Mouse (Mus musculus) forebrain, embryonic 12.5 days (tissue): ENCODE measurements around the gene Tnfaip2. TPM values are rescaled to one million over a fixed set of nuclear protein-coding genes. Genes with fewer than 3 reads are reported as not detected.

Experiments used
- ATAC-seq: fragments of 200-750 bp; cut with Nextera tagmentation; 2 replicates; pipeline ENCODE4 v1.8.0; 2017; ENCODE audit warnings: moderate TSS enrichment; ENCODE audit not compliant: low FRiP score
- H3K27ac ChIP-seq: fragments of 300-500 bp; sonication (generic); 2 replicates; pipeline ENCODE4 v1.5.1; 2016; ENCODE audit warnings: mild to moderate bottlenecking
- H3K27me3 ChIP-seq: fragments of 300-500 bp; sonication (generic); 2 replicates; pipeline ENCODE4 v1.6.1; 2016; ENCODE audit warnings: mild to moderate bottlenecking
- H3K36me3 ChIP-seq: fragments of 300-500 bp; sonication (generic); replicated peaks from 2 replicates; pipeline ENCODE4 v1.6.1; 2016; ENCODE audit warnings: mild to moderate bottlenecking
- H3K4me1 ChIP-seq: fragments of 300-500 bp; sonication (generic); 2 replicates; pipeline ENCODE4 v1.6.1; 2016
- H3K4me2 ChIP-seq: fragments of 300-500 bp; sonication (generic); 2 replicates; pipeline ENCODE4 v1.6.1; 2016; ENCODE audit warnings: mild to moderate bottlenecking, moderate library complexity
- H3K4me3 ChIP-seq: fragments of 300-500 bp; sonication (generic); replicated peaks from 2 replicates; pipeline ENCODE4 v1.5.1; 2016; ENCODE audit warnings: mild to moderate bottlenecking
- H3K9ac ChIP-seq: fragments of 300-500 bp; sonication (generic); 2 replicates; pipeline ENCODE4 v1.6.1; 2016; ENCODE audit warnings: mild to moderate bottlenecking
- H3K9me3 ChIP-seq: fragments of 300-500 bp; sonication (generic); 2 replicates; pipeline ENCODE4 v1.6.1; 2016
- WGBS: fragments of 180-500 bp; shearing (Covaris S2); methylation state at CpG from one replicate; pipeline ENCODE4 v1.1.7; 2016; 5-methylcytosine and 5-hydroxymethylcytosine counted together
- polyA plus RNA-seq: library from polyadenylated mRNA; unstranded; fragments of >200 nt; fragmentation: Nextera tagmentation; extraction: Ambion mirVana; gene quantifications from 2 replicates; pipeline ENCODE4 v1.2.1, GENCODE M21; 2016

The Tnfaip2 gene
- polyA plus RNA-seq, 1 experiment from 2014 or later: 2.2 TPM

DNA sequence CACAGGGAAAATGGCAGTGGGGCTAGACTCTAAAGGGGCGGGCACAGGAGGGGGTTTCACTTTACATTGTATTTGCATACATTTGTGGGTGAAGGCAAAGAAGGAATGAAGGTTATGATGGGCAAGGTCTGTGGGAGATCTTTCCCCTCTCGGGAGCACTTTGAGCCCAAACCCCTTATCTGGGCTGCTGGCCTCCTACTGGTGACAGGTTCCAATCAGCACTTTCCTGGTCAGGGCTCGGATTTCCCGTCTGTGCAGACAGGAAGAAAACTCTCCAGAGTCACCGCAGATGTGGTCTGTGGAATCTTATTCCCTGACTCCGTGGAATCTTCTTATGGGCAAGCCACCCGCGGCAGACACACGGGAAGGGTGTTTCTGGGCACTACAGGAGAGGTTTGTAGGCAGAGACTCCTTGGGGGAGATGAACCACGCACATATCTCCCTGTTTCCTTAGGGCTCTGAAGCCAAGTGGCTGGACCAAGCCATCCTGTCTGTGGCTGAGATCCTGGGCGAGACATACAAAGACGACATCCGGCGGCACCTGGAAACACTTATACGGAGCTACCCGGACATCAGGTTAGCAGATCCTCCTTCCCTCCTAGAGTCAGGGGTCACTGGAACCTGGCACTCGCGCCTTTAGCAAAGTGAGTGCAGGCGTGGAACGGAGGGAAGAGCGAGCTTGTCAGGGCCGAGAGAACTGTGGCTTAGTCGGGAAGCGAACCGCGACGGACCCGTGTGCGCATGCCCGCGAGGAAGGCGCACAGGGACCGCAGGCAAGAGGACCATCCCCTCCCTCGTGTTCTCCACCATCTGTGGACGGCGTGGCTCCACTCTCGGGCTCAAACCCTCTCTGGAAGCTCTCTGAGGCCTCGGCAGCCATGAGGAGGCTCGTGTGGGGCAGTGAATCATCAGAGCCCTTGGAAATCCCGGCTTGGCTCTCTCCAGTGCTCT, 13.0 kb upstream of the Tnfaip2 start:
- 0 out of 2 replicates have a peak overlapping the region, but pooled peaks have one; percentile 3 for H3K27ac ChIP-seq
- H3K27me3 ChIP-seq: peaks cover 99% of the 10 kb centered on the region
- ATAC-seq: no peak
- H3K4me2 ChIP-seq: peak overlapping the region; percentile 64
- H3K36me3 ChIP-seq: no peaks in the 10 kb centered on the region
- WGBS: under 1% methylated on average over 40 of the region's 40 CpGs
- peak overlapping the region; percentile 57 for H3K9ac ChIP-seq
- H3K4me3 ChIP-seq: peak overlapping the region; percentile 35
- H3K4me1 ChIP-seq: peaks cover 27% of the 10 kb centered on the region
- H3K9me3 ChIP-seq: no peaks in the 10 kb centered on the region

DNA sequence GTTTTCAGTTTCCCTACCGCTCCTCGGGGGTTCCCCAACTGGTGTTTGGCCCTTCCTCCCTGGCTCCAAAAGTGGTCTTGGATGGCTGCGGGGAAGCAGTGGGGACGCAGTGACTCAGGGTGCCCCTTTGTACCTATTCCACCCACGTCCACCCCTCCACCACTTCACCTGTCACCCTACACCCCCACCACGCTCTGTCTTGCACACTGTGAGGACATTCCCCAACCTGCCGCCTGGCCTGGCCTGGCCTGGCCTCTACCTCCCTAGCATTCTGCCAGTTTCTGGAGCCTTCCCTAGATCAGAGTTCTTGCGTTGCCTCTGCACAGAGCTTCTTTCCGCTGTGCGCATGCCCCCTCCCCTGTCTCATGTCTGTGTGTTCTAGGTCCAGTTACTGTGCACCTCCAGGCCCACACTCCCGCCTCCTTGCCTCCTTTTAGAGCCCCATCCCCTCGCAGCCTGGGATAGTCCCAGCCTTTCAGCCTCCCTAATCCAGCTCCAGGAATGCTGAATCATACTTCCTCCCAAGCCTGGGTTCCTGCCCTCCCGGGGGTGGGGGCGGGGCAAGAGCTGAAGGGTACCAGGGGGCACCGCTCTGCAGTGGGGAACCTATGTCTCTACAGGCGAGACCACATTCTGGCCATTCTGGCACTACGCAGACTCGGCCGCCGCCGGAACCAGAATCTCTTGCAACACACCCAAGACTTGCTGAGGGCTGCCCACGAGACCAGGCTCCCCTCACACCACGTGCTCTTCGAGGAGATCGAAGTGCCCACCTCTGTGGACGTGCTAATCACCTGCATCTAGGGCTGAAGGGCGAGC, 12.0 kb upstream of the Tnfaip2 start:
- peak overlapping the region; percentile 57; the same call in 1 of the 2 replicates for H3K9ac ChIP-seq
- H3K36me3 ChIP-seq: no peaks in the 10 kb centered on the region
- ATAC-seq: no peak
- no peak overlapping the region for H3K27ac ChIP-seq
- no peaks in the 10 kb centered on the region for H3K9me3 ChIP-seq
- peaks cover 31% of the 10 kb centered on the region for H3K4me1 ChIP-seq
- WGBS: 8% methylated on average over 27 of the region's 27 CpGs
- peak overlapping the region; percentile 64 for H3K4me2 ChIP-seq
- H3K4me3 ChIP-seq: peak overlapping the region; percentile 35
- peaks cover 99% of the 10 kb centered on the region for H3K27me3 ChIP-seq

DNA sequence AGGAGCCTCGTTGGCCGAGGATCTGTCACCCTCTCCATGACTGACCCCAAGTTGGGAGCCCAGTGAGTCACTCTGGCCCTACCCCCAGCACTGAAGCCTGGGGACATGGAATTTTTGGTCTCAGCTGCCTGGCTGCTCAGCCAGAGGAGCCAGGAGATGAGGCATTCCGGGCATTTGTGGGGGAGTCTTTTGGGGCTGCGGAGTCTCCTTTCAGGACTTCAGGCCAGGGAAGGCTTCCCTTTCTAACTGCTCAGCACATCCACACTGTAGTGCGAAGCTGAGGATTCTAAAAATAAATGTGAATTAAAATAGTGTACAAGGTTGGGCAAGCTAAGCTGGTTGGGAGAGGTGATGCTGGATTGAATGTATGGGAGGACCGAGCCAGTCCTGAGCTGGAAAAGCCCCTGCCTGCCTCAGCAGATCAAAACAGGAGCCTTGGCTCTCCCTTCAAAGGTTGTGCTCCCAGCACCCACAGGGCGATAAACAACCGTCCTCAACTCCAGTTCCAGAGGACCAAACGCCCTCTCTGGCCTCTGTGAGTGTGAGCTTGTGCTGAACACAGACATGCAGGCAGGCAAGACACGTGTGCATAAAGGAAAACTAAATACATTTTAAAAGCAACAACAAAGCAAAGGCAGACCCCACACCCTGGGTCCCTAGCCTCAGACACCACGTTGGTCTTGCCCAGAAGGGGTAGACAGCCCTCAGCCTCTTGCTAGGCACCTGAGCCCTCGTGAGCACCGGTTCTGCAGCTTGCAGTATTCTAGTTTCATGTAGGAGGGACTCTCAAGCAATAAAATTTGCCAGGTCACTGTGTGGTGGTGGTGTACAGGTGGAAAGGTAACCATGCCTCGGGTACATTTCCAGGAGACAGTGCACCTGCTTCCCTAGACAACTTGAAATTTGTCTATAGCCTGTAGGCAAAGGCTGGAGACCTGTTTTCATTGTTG, 11.1 kb upstream of the Tnfaip2 start:
- no peak overlapping the region for H3K27ac ChIP-seq

DNA sequence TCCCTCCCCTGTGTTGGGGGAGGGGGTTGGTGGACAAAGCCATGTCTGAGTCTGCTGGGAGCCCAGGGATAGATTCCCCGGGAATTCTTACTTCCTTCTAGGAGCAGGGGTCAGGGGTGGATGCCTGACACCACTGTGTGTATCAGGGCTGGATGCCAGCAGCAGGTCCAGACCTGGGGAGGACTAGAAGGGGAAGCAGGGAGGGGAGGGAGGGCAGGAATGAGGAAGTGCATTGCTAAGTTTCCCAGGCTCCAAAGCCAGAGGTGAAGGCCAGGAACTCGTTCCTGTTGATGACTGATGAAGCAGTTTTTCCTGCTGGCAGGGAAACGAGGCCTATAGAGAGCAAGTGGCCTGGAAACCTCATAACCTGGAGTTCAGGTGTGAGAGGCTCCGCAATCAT, 10.2 kb upstream of the Tnfaip2 start:
- Histone ChIP-seq H3K27ac (0 out of 2 replicates have a peak overlapping the region, but pooled peaks have one; percentile 8), H3K27me3 (peaks cover 94% of the 10 kb centered on the region)

More for the DNA sequence above, 11.1 kb upstream of the Tnfaip2 start:
- H3K4me3 ChIP-seq: no peak overlapping the region
- H3K36me3 ChIP-seq: no peaks in the 10 kb centered on the region
- H3K4me2 ChIP-seq: no peak overlapping the region
- peaks cover 95% of the 10 kb centered on the region for H3K27me3 ChIP-seq
- ATAC-seq: no peak
- WGBS: 26% methylated on average over 14 of the region's 14 CpGs
- H3K9ac ChIP-seq: no peak overlapping the region
- H3K9me3 ChIP-seq: no peaks in the 10 kb centered on the region
- H3K4me1 ChIP-seq: peaks cover 31% of the 10 kb centered on the region

DNA sequence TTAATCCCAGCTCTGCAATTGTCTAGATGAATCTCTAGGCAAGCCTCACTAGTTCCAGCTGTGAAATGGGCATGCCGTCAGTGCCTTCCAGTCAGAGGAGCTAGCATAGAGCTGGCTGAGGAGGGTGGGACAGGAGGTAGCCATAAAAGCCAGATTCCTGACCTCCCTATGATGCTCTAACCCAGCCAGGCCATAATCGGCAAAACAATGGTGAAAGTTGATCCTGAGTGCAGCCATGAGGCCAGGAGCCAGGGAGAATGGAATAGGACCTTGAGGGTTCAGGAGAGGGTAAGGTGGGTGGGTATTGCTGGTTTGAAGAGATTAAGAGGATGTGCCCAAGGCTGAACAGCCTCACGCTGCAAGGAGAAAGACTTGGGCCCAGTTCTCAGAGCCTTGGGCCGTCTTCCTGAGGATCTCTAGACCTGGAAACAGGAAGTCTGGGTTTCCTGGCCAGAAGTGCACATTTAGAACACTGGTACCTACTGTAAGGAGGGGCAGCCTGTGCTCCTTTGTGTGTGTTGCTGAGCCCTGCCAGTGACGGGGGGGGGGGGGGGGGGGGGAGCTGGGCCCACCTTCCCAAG, 9.4 kb upstream of the Tnfaip2 start:
- H3K4me1 ChIP-seq: peaks cover 31% of the 10 kb centered on the region
- no peaks in the 10 kb centered on the region for H3K9me3 ChIP-seq
- 55% methylated on average over 4 of the region's 5 CpGs for WGBS
- no peaks in the 10 kb centered on the region for H3K36me3 ChIP-seq
- H3K4me3 ChIP-seq: no peak overlapping the region
- H3K9ac ChIP-seq: no peak overlapping the region
- ATAC-seq: no peak
- no peak overlapping the region for H3K27ac ChIP-seq
- no peak overlapping the region for H3K4me2 ChIP-seq
- peaks cover 94% of the 10 kb centered on the region for H3K27me3 ChIP-seq

More for the DNA sequence above, 10.2 kb upstream of the Tnfaip2 start:
- no peak for ATAC-seq
- no peak overlapping the region for H3K4me2 ChIP-seq
- 29% methylated on average over 4 of the region's 4 CpGs for WGBS
- H3K4me3 ChIP-seq: no peak overlapping the region
- no peak overlapping the region for H3K9ac ChIP-seq
- H3K9me3 ChIP-seq: no peaks in the 10 kb centered on the region
- H3K4me1 ChIP-seq: peaks cover 31% of the 10 kb centered on the region
- H3K36me3 ChIP-seq: no peaks in the 10 kb centered on the region

DNA sequence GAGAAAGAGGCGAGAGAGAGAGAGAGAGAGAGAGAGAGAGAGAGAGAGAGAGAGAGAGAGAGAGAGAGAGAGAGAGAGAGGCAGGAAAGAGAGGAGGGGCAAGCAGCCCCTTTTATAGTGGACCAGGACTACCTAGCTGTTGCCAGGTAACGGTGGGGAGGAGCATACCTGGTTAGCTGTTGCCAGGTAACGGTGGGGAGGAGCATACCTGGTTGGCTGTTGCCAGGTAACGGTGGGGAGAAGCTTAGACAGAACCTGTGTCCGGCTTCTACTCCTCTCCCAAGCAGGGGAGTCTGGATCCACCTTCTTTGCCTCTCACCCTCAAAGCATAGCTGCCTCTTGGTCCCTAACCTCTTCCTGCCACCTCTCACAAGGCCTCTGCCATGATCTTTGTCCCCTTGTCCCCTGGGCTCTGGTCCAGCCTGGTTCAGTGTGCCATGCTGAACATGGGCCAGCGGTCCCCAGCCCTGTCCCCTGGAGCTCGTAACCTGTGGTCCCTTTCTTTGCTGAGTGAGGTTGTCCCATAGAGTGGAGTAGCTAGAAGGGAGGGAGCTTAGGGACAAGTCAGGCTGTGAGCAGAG, 8.0 kb upstream of the Tnfaip2 start:
- H3K4me3 ChIP-seq: no peak overlapping the region
- peaks cover 92% of the 10 kb centered on the region for H3K27me3 ChIP-seq
- WGBS: 19% methylated on average over 7 of the region's 7 CpGs
- ATAC-seq: no peak
- H3K9me3 ChIP-seq: no peaks in the 10 kb centered on the region
- H3K27ac ChIP-seq: 0 out of 2 replicates have a peak overlapping the region, but pooled peaks have one; percentile 46
- no peak overlapping the region for H3K4me2 ChIP-seq
- H3K9ac ChIP-seq: no peak overlapping the region
- no peaks in the 10 kb centered on the region for H3K36me3 ChIP-seq
- H3K4me1 ChIP-seq: peaks cover 18% of the 10 kb centered on the region

DNA sequence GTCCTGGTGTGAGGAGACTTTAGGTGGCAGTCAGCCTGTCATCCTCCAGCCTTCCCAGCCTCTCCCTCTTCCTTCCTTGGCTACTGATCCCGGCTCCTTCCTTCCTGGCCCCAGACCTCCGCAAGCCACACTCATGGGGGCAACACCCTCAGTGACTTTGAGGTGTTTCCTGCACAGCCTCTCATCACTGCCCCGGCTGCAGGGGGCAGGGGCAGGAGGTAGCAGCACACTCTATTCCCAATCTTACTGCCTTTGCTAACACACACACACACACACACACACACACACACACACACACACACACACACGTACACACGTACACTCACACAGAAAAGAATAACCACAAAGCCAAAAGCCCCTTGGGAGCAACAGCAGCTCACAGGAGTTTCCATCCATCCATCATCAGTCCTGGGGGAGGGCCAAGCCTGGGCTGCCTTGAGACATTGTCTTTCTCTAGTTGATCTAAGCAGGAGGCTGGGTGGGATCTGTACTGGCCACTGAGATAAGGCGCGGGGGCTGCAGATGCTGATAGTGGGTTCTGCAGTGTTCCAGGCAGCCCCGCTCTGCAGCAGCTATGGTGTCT, 7.4 kb upstream of the Tnfaip2 start:
- no peak for ATAC-seq
- H3K4me3 ChIP-seq: no peak overlapping the region
- no peak overlapping the region for H3K4me2 ChIP-seq
- H3K27me3 ChIP-seq: peaks cover 89% of the 10 kb centered on the region
- H3K4me1 ChIP-seq: peaks cover 12% of the 10 kb centered on the region
- H3K9me3 ChIP-seq: no peaks in the 10 kb centered on the region
- 60% methylated on average over 8 of the region's 8 CpGs for WGBS
- H3K9ac ChIP-seq: no peak overlapping the region
- no peaks in the 10 kb centered on the region for H3K36me3 ChIP-seq
- 0 out of 2 replicates have a peak overlapping the region, but pooled peaks have one; percentile 46 for H3K27ac ChIP-seq

DNA sequence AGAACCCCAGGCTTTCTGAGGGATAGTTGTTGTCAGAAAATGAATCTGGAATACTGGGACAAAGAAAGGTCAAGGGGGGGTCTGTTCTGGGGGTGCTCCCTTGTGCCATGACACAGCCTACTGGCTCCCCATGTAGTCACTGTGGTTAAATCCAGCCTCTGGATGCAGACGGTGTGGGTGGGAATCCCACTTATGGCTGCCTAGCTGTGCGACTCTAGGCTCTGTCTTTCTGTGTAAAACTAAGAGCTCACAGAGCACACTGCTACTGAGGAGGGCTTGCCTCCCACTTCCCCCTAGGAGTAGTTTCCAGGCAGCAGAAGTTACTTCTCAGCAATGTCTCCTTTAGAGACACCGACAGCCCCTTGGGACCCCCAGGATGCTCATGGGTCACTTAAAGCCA, 6.1 kb upstream of the Tnfaip2 start:
- ATAC-seq: no peak
- H3K36me3 ChIP-seq: no peaks in the 10 kb centered on the region
- H3K9me3 ChIP-seq: no peaks in the 10 kb centered on the region
- H3K4me3 ChIP-seq: no peak overlapping the region
- no peak overlapping the region for H3K4me2 ChIP-seq
- 0 out of 2 replicates have a peak, but pooled peaks cover 4% of the 10 kb centered on the region for H3K4me1 ChIP-seq
- H3K27ac ChIP-seq: no peak overlapping the region
- H3K27me3 ChIP-seq: peaks cover 88% of the 10 kb centered on the region
- H3K9ac ChIP-seq: no peak overlapping the region
- WGBS: 92% methylated on average over 3 of the region's 3 CpGs

DNA sequence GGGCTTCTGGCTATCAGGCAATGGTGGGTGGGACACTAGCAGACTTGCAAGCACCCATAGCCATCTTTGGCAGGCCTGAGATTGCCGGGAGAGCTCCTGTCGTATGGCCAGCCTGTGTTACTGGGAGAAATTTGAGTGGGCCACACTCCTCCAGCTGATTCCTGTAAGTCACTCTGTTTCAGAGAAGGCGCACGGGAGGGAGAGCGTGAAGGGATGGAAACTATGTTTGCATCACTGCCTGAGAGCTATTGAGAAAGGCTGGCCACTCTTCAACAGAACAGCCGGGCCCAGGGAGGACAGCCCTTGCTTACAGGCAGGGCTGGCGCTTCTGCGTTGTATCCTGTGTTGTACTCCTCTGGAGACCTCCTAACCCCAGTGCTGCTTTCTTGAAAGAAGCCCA, 5.6 kb upstream of the Tnfaip2 start:
- no peak overlapping the region for H3K9ac ChIP-seq
- peaks cover 88% of the 10 kb centered on the region for H3K27me3 ChIP-seq
- no peak overlapping the region for H3K4me3 ChIP-seq

DNA sequence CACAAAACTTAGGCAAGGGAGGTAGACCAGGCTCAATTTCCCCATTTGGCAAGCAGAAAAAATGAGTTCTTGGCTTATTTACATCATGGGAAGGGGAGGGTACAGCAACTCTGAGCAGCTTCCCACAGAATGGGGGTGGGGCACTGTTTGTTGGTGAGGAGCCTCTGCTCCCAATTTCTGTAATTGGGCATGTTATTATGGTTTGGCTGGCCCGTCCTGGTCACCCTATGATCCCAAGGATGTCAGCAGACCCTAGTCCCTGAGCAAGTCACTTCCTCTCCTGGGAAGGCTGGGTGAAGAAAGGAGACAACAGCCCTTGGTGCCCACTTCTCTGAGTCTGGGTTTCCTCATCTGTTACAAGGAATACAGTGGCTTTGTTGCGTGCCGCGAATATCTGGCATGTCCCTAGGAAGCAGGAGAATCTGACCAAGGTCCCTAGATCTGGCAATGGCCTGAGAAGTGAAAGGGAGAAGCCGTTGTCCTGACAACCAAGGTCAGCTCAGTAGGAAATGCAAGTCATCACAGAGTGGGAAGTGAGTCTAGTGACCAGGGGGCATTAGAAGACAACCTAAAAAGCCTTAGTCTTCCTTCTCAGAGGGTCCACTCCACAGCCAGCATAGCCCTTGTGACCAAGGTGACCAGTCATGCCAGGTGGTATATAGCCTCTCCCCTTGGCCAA, 4.9 kb upstream of the Tnfaip2 start:
- Histone ChIP-seq H3K27me3 (peaks cover 88% of the 10 kb centered on the region), H3K36me3 (no peaks in the 10 kb centered on the region), H3K9ac (no peak overlapping the region), H3K27ac (no peak overlapping the region), H3K9me3 (no peaks in the 10 kb centered on the region), H3K4me2 (no peak overlapping the region), H3K4me1 (peaks cover 12% of the 10 kb centered on the region), H3K4me3 (no peak overlapping the region)
- no peak for ATAC-seq
- 82% methylated on average over 5 of the region's 5 CpGs for WGBS

More for the DNA sequence above, 5.6 kb upstream of the Tnfaip2 start:
- H3K4me1 ChIP-seq: peaks cover 5% of the 10 kb centered on the region; the same call in 1 of the 2 replicates
- H3K4me2 ChIP-seq: no peak overlapping the region
- no peaks in the 10 kb centered on the region for H3K36me3 ChIP-seq
- no peak for ATAC-seq
- WGBS: 73% methylated on average over 8 of the region's 8 CpGs
- H3K9me3 ChIP-seq: no peaks in the 10 kb centered on the region
- no peak overlapping the region for H3K27ac ChIP-seq
